Mouse (Mus musculus) midbrain, postnatal 0 days (tissue): ENCODE data around the gene Anapc15-ps. TPM values are rescaled to one million over a fixed set of nuclear protein-coding genes. Genes with fewer than 3 reads are reported as not detected.

ENCODE experiments used
- ATAC-seq: fragments of 200-750 bp; cut with Nextera tagmentation; 2 replicates; pipeline ENCODE4 v1.8.0; 2017; ENCODE audit warnings: moderate number of reproducible peaks, mild to moderate bottlenecking, moderate TSS enrichment, moderate library complexity; ENCODE audit not compliant: low FRiP score
- DNase-seq: peaks from one replicate; pipeline ENCODE4 v3.0.0-alpha.2; 2015; ENCODE audit warnings: low spot score
- H3K27ac ChIP-seq: fragments of 300-500 bp; sonication (generic); 2 replicates; pipeline ENCODE4 v1.5.1; 2014; ENCODE audit warnings: low read depth, mild to moderate bottlenecking, low read length, mixed read lengths
- H3K27me3 ChIP-seq: fragments of 300-500 bp; sonication (generic); 2 replicates; pipeline ENCODE4 v1.6.1; 2014; ENCODE audit warnings: low read length, control low read depth, mixed read lengths; ENCODE audit not compliant: insufficient read depth
- H3K36me3 ChIP-seq: fragments of 300-500 bp; sonication (generic); 2 replicates; pipeline ENCODE4 v1.6.1; 2014; ENCODE audit warnings: low read length, control low read depth, mixed read lengths; ENCODE audit not compliant: insufficient read depth
- H3K4me1 ChIP-seq: fragments of 300-500 bp; sonication (generic); 2 replicates; pipeline ENCODE4 v1.6.1; 2014; ENCODE audit warnings: mild to moderate bottlenecking, control low read depth, antibody characterized with exemption, low read length, mixed read lengths; ENCODE audit not compliant: insufficient read depth
- H3K4me2 ChIP-seq: fragments of 300-500 bp; sonication (generic); 2 replicates; pipeline ENCODE4 v1.6.1; 2014; ENCODE audit warnings: low read depth, mild to moderate bottlenecking, low read length, mixed read lengths; ENCODE audit not compliant: poor library complexity, severe bottlenecking
- H3K4me3 ChIP-seq: fragments of 300-500 bp; sonication (generic); 2 replicates; pipeline ENCODE4 v1.5.1; 2014; ENCODE audit warnings: low read depth, mild to moderate bottlenecking, low read length, moderate library complexity
- H3K9ac ChIP-seq: fragments of 300-500 bp; sonication (generic); replicated peaks from 2 replicates; pipeline ENCODE4 v1.6.1; 2014; ENCODE audit warnings: mild to moderate bottlenecking, low read length, moderate library complexity, mixed read lengths; ENCODE audit not compliant: poor library complexity, severe bottlenecking
- H3K9me3 ChIP-seq: fragments of 300-500 bp; sonication (generic); 2 replicates; pipeline ENCODE4 v1.6.1; 2016; ENCODE audit warnings: low read length, control low read depth
- CTCF ChIP-seq: IDR thresholded peaks from 2 replicates; pipeline ENCODE4 v1.5.1; 2016; ENCODE audit warnings: antibody characterized with exemption, mild to moderate bottlenecking
- WGBS: fragments of 180-500 bp; shearing (Covaris S2); extraction: QIAGEN DNeasy Blood & Tissue Kit; methylation state at CpG from one replicate; pipeline ENCODE4 v1.1.7; 2014; 5-methylcytosine and 5-hydroxymethylcytosine counted together
- polyA plus RNA-seq: library from polyadenylated mRNA; unstranded; fragments of >200 nt; fragmentation: Nextera tagmentation; extraction: Ambion mirVana; gene quantifications from 2 replicates; pipeline ENCODE4 v1.2.1, GENCODE M21; 2015
- total RNA-seq: library from RNA; depleted of rRNA; stranded (reverse); fragments of >200 nt; gene quantifications from 2 replicates; pipeline ENCODE4 v1.2.3, GENCODE M21; 2014; rRNA removed

Anapc15-ps gene
- total RNA-seq, result not detected in 2 replicates
- not detected in 2 replicates for polyA plus RNA-seq

GRCm38 (mm10) chr10:95673351-95673750 is at the start of gene Anapc15-ps:
Anapc15-ps (minus strand) TSS chr10:95673451.
- 95% methylated on average over 3 of the region's 3 CpGs for WGBS
- no peak within 1 kb of the TSS for H3K4me3 ChIP-seq
- no peak within 1 kb of the TSS for H3K27ac ChIP-seq
- TF ChIP-seq CTCF, result no peak
- no peaks in the 10 kb centered on the region for H3K36me3 ChIP-seq
- ATAC-seq, result no peak
- no peak for DNase-seq
- H3K27me3 ChIP-seq, result no peaks in the 10 kb centered on the region
- no peak within 1 kb of the TSS for H3K4me2 ChIP-seq
- H3K9me3 ChIP-seq, result no peaks in the 10 kb centered on the region
- no peak within 1 kb of the TSS for H3K9ac ChIP-seq
- H3K4me1 ChIP-seq, result no peaks in the 10 kb centered on the region

- Histone ChIP-seq H3K36me3 (no peaks in the 10 kb centered on the region), H3K4me3 (no peak overlapping the region), H3K4me1 (no peaks in the 10 kb centered on the region), H3K27ac (no peak overlapping the region), H3K9me3 (no peaks in the 10 kb centered on the region), H3K9ac (no peak overlapping the region), H3K4me2 (no peak overlapping the region), H3K27me3 (no peaks in the 10 kb centered on the region)
- WGBS, result 83% methylated on average over 10 of the region's 10 CpGs
- ATAC-seq, result no peak
- no peak for DNase-seq
- TF ChIP-seq CTCF, result no peak
Observed at GRCm38 (mm10) chr10:95722203-95722611, 49.0 kb upstream of the Anapc15-ps start.

- TF ChIP-seq CTCF, result no peak
Observed at GRCm38 (mm10) chr10:95720181-95720798, 47.0 kb upstream of the Anapc15-ps start.

GRCm38 (mm10) chr10:95719472-95719871 is 46.2 kb upstream of the Anapc15-ps start:
- Histone ChIP-seq H3K4me1 (no peaks in the 10 kb centered on the region), H3K27me3 (no peaks in the 10 kb centered on the region), H3K9me3 (no peaks in the 10 kb centered on the region), H3K9ac (no peak overlapping the region), H3K4me2 (no peak overlapping the region), H3K4me3 (no peak overlapping the region), H3K36me3 (no peaks in the 10 kb centered on the region), H3K27ac (no peak overlapping the region)
- ATAC-seq, result no peak
- no peak for DNase-seq
- WGBS, result 85% methylated on average over 6 of the region's 6 CpGs
- TF ChIP-seq CTCF, result no peak

More at GRCm38 (mm10) chr10:95720181-95720798, 47.0 kb upstream of the Anapc15-ps start:
- H3K9me3 ChIP-seq, result no peaks in the 10 kb centered on the region
- H3K27me3 ChIP-seq, result no peaks in the 10 kb centered on the region
- no peak overlapping the region for H3K4me3 ChIP-seq
- DNase-seq (no peak), ATAC-seq (no peak)
- WGBS, result 80% methylated on average over 12 of the region's 12 CpGs
- no peak overlapping the region for H3K9ac ChIP-seq
- no peaks in the 10 kb centered on the region for H3K36me3 ChIP-seq
- H3K4me2 ChIP-seq, result no peak overlapping the region
- no peaks in the 10 kb centered on the region for H3K4me1 ChIP-seq
- no peak overlapping the region for H3K27ac ChIP-seq

GRCm38 (mm10) chr10:95718760-95719159 is 45.5 kb upstream of the Anapc15-ps start:
- Histone ChIP-seq H3K36me3 (no peaks in the 10 kb centered on the region), H3K4me2 (no peak overlapping the region), H3K4me3 (no peak overlapping the region), H3K27me3 (no peaks in the 10 kb centered on the region), H3K27ac (no peak overlapping the region), H3K9ac (no peak overlapping the region), H3K4me1 (no peaks in the 10 kb centered on the region), H3K9me3 (no peaks in the 10 kb centered on the region)
- 79% methylated on average over 1 of the region's 1 CpGs for WGBS
- DNase-seq, result no peak
- ATAC-seq, result no peak
- TF ChIP-seq CTCF, result no peak

GRCm38 (mm10) chr10:95717106-95717680 is 43.9 kb upstream of the Anapc15-ps start:
- no peak for DNase-seq
- TF ChIP-seq CTCF, result no peak
- Histone ChIP-seq H3K9ac (no peak overlapping the region), H3K27ac (no peak overlapping the region), H3K9me3 (no peaks in the 10 kb centered on the region), H3K4me2 (no peak overlapping the region), H3K27me3 (no peaks in the 10 kb centered on the region), H3K36me3 (no peaks in the 10 kb centered on the region), H3K4me1 (no peaks in the 10 kb centered on the region), H3K4me3 (no peak overlapping the region)
- 72% methylated on average over 16 of the region's 16 CpGs for WGBS
- ATAC-seq, result no peak
